Mouse (Mus musculus) gastrocnemius, adult 2 months (tissue): ENCODE results near the gene Hamp. TPM values are rescaled to one million over a fixed set of nuclear protein-coding genes. Genes with fewer than 3 reads are reported as not detected.
"Not testable (repeated sequence)": the region's sequence is repeated elsewhere in the genome, so short reads cannot be mapped to it uniquely, and the experiment has no call there.

Experiments
- DNase-seq: peaks from one replicate; pipeline ENCODE4 v3.0.0; 2022
- H3K27ac ChIP-seq: fragments of 200-600 bp; 2 replicates; pipeline ENCODE4 v1.8.1; 2022; ENCODE audit warnings: mild to moderate bottlenecking
- H3K4me3 ChIP-seq: fragments of 200-600 bp; 2 replicates; pipeline ENCODE4 v1.8.1; 2022; ENCODE audit warnings: mild to moderate bottlenecking, moderate library complexity
- CTCF ChIP-seq: fragments of 200-600 bp; IDR thresholded peaks from 2 replicates; pipeline ENCODE4 v1.8.1; 2022; ENCODE audit warnings: antibody characterized with exemption, mild to moderate bottlenecking, moderate library complexity
- intact Hi-C: fragments of 180-260 bp; cut with DNase I; formaldehyde crosslinking; loops from one replicate; pipeline ENCODE4 v1.15.1; 2025
- total RNA-seq, 2 experiments: library from RNA; stranded (reverse); gene quantifications; 2 replicates each; pipeline ENCODE4 v1.2.3; 2021

The Hamp gene
- total RNA-seq, 2 experiments from 2014 or later: not detected

DNA sequence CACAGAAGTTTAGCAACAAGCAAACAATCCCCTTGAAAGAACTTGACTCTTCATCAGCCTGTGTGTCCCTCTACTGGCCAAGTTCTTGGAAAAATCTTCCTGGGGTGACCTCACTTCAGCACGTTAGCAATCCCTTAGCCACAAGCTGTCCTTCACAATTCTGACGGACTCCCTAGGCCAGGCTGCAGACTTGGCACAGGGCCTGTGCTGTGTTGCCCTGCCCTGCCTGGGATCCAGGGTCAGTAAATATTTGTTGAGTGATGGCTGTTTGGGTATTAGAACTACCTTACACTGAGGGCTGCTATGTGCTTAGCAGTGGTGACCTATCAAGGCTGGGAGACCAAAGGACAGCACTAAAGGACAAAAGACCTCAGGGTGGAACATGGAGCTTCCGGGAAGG is 10.2 kb upstream of the Hamp start:
- TF ChIP-seq CTCF: no peak

DNA sequence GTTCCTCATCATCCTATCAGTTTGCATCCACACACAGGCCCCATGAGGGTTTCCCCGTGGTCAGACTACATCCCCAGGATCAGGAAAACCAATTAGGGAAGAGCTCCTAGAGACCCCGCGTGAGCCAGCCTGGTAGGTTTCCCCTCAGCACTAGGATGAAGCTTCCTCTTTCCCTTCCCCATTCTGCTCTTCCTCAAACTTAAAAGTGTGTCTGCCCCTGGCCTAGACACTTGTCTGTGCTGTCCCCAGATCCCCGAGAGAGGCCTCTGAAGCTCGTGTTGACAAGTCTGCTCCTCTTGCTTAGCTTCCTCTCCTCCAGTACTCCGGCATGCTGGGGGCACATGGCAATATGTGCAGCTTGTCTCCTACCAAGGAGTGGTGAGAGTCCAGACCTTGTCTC is 9.6 kb upstream of the Hamp start:
- H3K4me3 ChIP-seq: no peak overlapping the region
- DNase-seq: no peak
- TF ChIP-seq CTCF: no peak
- H3K27ac ChIP-seq: no peak overlapping the region
- intact Hi-C loops: loop anchor here (10.0 kb wide), 1 partner anchor 329 kb away; the partner anchor contains the start of gene Cox6b1

More for the DNA sequence above, 10.2 kb upstream of the Hamp start:
- H3K27ac ChIP-seq: peak overlapping the region; percentile 40
- DNase-seq: peak; percentile 44
- no peak overlapping the region for H3K4me3 ChIP-seq
- intact Hi-C loops: loop anchor here (10.0 kb wide), 1 partner anchor 329 kb away; the partner anchor contains the start of gene Cox6b1

DNA sequence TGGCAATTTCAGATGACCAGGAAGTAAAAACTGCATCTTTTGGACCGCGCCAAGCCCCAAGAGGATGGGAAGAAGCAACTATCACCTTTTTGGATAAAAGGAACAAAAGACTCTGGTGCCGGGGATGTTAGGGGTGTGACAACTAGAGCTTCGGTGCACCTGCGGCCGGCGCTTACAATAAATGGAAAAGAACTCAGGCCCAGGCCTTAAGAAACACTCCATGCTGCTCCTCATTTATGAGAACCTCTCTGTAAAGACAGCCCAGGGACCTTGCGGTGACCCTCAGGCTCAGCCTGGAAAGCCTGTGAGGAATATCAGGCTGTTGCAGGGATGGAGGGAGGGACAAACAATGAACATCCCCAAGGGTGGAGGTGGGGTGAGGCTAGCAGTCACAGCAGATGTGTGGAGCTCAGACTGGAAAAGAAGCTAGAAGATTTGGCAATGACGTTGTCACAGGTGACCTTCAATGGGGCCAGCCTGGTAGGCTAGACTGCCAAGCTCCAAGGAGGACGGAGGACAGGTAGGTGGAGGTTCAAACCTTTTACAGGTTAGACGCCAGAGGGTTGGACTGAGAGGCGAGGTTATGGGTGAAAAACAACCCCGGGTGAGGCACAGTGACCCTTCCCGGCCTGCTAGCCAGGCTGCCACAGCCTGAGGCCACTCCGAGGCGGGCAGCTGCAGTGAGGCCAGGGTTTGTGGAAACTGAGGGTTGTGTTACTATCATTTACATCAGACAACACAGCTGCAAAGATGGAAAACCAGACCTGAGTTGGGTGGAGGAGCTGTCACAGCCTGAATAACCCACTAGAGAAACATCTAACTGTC is 8.8 kb upstream of the Hamp start:
- no peak overlapping the region for H3K27ac ChIP-seq
- no peak overlapping the region for H3K4me3 ChIP-seq
- no peak for TF ChIP-seq CTCF
- no peak for DNase-seq
- intact Hi-C loops: loop anchor here (10.0 kb wide), 1 partner anchor 328 kb away; the partner anchor contains the start of gene Cox6b1

DNA sequence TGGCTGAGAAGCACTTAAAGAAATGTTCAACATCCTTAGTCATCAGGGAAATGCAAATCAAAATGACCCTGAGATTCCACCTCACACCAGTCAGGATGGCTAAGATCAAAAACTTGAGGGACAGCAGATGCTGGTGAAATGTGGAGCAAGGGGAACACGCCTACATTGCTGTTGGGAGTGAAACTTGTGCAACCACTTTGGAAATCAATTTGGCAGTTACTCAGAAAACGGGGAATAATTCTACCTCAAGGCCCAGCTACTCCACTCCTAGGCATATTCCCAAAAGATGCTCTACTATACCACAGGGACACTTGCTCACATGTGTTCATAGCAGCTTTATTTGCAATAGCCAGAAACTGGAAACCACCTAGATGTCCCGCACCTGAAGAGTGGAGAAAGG is 6.1 kb upstream of the Hamp start:
- not testable (repeated sequence) for DNase-seq, H3K4me3 ChIP-seq, H3K27ac ChIP-seq
- intact Hi-C loops: loop anchor here (10.0 kb wide), 1 partner anchor 325 kb away; the partner anchor contains the start of gene Cox6b1

DNA sequence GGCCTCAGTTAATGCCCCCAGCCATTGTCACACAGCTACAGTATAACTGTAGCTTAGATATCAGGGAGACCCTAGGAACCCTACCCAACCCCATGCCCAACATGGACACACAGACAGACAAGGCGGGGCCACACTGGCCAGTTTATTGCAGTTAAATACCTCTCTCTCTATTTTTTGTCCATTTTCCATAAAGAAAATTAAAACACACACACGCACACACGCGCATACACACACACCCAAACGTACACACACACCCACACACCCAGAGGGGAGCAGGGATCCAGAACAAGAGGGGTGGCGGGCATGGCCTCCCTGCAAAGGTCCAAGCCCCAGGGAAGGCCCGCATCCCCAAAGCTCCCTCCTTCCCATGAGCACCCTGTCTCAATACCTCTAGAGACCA is 2.0 kb upstream of the Hamp start:
- no peak for TF ChIP-seq CTCF
- intact Hi-C loops: no loop called here

DNA sequence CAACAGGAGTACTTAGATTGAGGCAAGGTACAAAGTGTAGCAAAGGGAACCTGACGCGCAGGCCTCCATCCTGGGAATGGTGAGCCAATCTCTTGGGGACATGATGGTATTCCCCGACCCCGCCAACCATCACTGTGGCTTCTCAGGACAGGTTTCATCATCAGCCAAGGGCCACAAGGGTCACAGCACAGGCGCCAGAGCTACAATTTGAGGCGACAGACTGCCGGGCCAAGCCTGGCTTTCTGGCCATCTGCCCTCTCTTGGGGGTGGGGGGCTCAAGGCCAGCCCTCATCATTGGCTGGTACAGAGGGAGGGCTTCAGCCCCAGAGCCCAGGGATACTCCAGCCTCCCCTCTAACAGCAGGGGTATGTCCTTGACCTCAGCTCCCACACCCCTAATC is 1.6 kb upstream of the Hamp start:
- H3K27ac ChIP-seq, DNase-seq, H3K4me3 ChIP-seq, intact Hi-C loops: not testable (repeated sequence)

More for the DNA sequence above, 2.0 kb upstream of the Hamp start:
- no peak for DNase-seq
- H3K4me3 ChIP-seq: no peak overlapping the region
- no peak overlapping the region for H3K27ac ChIP-seq

DNA sequence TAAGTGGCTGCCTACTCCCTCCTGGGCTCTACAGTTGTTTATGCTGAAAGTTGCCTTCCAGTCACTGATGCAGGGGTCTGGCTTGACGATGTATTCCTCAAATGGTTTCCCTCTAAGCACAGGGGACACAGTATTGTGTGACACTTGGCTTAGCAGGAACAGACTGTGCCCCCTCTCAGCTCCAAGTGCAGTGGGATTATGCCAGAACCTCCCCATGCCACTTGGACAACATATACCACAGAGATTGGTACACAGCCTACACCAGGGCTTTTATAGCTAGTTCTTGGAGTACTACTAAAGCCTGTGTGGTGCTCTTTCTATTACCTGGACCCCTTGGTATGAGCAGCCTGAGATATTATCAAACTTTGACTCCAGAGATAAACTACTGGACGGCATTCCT is 874 bp upstream of the Hamp start:
- H3K27ac ChIP-seq, H3K4me3 ChIP-seq, intact Hi-C loops, DNase-seq: not testable (repeated sequence)

DNA sequence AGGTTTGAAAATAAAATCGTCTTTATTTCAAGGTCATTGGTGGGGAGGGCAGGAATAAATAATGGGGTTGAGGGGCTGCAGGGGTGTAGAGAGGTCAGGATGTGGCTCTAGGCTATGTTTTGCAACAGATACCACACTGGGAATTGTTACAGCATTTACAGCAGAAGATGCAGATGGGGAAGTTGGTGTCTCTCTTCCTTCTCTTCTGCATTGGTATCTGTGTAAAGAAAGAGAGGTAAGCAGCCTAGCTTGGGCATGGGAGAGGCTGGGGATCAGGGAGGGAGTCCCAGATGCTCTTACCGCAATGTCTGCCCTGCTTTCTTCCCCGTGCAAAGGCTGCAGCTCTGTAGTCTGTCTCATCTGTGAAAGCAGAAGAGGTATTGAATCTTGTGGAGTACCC is 1.5 kb downstream of the Hamp start:
- intact Hi-C loops, DNase-seq, H3K27ac ChIP-seq: not testable (repeated sequence)

DNA sequence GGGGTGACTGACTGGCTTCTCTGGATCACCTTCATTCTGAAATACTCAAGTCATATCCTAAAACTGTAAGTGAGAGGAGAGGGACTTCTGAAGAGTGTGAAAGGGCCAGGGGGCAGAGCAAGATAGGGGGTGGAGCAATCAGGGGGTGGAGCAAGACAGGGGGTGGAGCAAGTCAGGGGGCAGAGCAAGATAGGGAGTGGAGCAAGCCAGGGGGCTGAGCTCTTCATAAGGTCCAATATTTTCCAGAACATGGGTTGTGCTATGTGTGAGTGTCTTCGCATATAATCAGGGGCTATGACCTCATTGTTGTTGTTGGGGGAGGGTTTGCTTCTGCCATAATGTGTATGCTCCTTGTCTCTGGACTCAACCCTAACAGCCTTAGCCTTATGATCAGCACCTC is 3.8 kb downstream of the Hamp start:
- H3K4me3 ChIP-seq, DNase-seq, intact Hi-C loops, H3K27ac ChIP-seq: not testable (repeated sequence)

More for the DNA sequence above, 1.5 kb downstream of the Hamp start:
- H3K4me3 ChIP-seq: not testable (repeated sequence)

DNA sequence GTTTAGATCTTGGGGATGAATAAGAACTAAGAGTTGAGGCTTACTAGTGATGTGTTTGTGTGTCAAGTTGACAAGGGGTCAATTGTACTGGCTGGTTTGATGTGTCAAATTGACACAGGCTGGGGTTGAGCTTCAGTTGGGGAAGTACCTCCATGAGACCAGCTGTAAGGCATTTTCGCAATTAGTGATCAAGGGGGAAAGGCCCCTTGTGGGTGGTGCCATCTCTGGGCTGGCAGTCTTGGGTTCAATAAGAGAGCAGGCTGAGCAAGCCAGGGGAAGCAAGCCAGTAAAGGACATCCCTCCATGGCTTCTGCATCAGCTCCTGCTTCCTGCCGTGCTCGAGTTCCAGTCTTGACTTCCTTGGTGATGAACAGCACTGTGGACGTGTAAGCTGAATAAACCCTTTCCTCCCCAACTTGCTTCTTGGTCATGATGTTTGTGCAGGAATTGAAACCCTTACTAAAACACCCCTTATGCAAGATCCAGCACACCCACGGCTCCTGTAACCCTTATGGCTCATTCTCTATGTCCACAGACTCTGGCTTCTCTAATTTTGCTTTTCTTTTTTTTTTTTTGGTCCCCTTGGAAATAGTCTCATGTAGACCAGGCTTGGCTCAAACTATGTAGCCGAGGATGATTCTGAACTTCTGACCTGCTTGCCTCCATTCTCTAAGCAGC is 8.3 kb downstream of the Hamp start:
- DNase-seq, H3K27ac ChIP-seq, intact Hi-C loops, H3K4me3 ChIP-seq: not testable (repeated sequence)

DNA sequence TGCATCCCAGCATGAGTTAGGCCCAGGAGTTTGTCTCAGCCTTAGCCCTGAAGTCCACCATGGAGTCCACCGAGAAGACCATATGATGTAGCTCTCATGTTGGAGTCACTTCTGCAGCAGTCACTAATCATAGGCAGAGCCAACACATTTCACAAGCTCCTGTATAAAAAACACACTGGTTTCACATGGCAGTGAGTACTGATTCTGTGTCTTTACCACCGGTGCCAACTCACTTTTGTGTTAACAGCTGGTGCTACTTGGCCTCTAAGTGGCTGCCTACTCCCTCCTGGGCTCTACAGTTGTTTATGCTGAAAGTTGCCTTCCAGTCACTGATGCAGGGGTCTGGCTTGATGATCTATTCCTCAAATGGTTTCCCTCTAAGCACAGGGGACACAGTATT is 19.3 kb downstream of the Hamp start, which contains the start of gene Hamp2:
TSS of gene Hamp2 (minus strand) at position 101 of the 400 bp plus-strand sequence.
- H3K4me3 ChIP-seq, intact Hi-C loops, DNase-seq, H3K27ac ChIP-seq: not testable (repeated sequence)

DNA sequence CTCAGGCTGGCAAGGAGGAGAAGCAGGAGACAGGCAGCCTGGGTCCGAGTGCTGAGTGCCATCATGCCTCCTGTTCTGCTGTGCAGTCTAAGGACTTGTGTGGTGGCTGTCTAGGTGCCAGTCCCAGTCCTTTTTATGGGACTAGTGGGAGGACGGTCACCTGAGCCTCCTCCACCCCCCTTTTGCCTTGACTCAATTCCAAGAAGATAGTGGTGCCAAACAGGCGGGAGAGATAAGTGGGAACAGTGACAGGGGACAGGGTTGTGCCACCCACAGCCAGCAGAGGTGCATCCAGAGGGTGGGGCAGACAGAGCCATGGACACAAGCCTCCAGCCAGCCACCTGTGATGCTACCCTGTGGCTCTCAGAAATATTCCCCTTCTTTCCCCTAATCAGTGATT is 19.8 kb downstream of the Hamp start:
- intact Hi-C loops: no loop called here
- DNase-seq: no peak
- Histone ChIP-seq H3K4me3 (no peak overlapping the region), H3K27ac (no peak overlapping the region)
- TF ChIP-seq CTCF: no peak

DNA sequence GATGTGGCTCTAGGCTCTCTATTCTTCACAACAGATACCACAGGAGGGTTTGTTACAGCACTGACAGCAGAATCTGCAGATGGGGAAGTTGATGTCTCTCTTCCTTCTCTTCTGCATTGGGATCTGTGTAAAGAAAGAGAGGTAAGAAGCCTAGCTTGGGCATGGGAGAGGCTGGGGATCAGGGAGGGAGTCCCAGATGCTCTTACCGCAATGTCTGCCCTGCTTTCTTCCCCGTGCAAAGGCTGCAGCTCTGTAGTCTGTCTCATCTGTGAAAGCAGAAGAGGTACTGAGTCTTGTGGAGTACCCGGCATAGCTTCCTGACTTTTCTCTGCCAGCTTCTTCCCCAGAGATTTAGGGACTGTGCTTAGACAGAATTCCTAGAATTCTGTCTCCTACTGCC is 21.3 kb downstream of the Hamp start:
- H3K4me3 ChIP-seq, H3K27ac ChIP-seq, intact Hi-C loops, DNase-seq: not testable (repeated sequence)
